Mouse (Mus musculus): ENCODE data around the gene Cyp2j13. TPM values are rescaled to one million over a fixed set of nuclear protein-coding genes. Genes with fewer than 3 reads are reported as not detected.
"Not testable (repeated sequence)": the region's sequence is repeated elsewhere in the genome, so short reads cannot be mapped to it uniquely, and the experiment has no call there.

Gene Cyp2j13
- not detected in 2 replicates for polyA plus RNA-seq (2012; rRNA removed)

DNA sequence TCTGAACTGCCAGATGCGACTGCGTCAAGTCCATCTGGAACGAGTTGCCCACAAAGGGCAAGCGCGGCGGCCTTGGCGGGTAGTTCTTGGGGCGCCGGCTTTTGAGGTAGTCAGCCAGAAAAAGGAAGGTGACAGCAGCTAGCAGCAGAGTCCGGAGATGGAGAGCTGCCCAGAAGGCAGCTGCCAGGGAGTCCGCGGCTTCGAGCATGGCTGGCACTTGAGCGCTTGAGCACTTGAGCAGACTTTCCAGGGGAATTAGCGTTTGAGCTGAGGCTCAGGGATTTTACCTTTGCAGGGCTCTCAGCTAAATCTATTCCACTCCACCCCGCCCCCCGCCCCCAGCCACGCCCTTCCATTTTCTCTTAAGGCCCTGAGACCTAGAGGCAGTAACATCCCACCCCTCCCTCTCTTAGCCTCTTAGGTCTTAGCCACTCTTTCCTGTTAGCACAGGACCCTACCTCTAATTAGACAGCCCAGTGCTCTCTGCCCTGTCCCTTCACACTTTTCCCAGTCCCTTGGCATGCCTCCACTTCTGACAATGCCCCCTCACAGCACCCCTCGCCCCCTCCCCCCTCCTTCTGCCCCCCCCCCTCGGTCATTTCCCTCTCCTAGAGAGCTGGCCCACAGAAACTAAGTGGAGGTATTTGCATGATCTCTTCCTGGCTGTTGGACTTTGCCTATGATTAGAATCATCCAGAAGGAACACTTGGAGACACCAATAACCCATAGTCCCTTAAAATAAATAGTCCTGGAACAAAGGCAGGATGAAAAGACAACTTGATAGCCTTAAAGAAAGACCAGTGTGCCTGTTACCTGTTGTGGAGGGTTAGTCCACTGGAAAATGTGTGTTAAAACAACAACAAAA is at the start of gene Cyp2j13:
Cyp2j13 (minus strand) TSS at position 286 of the 865 bp plus-strand sequence.
- no peak for DNase-seq (ENCODE audit: low spot score)

DNA sequence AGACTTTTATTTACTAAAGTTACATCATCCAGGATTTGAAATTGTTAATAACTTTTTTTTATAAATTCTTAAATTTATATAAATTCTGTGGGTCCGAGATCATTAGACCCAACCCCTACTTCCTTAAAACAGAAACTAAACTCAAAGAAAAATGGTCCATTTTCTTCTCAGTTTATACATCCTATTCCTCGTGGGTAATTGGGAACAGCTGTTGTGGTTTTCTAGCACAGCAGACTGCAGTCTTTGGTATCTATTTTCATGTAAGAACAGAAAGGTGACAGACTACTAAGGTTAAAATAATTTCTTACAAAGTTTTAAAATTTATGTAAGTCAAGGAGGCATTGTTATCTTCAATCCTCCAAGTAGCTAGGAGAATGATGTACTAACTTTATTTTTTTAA is 19.5 kb upstream of the Cyp2j13 start:
- DNase-seq (ENCODE audit: low spot score), result no peak

DNA sequence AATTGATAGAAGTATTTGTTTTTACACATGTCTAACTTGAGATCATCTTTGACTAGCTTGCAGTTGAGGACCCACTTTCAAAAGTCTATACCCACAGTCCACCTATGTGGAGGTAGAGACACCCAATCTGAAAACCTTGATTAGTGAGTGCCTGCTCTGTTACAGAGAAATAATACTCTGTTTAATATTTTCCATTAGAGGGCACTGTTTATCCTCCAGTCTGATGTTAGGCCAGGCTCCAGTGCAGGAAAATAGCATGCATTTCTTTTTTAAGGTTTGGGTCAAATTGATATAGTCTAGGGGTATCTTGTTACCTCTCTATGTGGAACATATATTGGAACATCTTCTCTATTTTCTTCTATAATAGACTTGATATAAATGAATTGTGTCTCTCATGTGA is 14.5 kb upstream of the Cyp2j13 start:
- DNase-seq (ENCODE audit: low spot score), result no peak

DNA sequence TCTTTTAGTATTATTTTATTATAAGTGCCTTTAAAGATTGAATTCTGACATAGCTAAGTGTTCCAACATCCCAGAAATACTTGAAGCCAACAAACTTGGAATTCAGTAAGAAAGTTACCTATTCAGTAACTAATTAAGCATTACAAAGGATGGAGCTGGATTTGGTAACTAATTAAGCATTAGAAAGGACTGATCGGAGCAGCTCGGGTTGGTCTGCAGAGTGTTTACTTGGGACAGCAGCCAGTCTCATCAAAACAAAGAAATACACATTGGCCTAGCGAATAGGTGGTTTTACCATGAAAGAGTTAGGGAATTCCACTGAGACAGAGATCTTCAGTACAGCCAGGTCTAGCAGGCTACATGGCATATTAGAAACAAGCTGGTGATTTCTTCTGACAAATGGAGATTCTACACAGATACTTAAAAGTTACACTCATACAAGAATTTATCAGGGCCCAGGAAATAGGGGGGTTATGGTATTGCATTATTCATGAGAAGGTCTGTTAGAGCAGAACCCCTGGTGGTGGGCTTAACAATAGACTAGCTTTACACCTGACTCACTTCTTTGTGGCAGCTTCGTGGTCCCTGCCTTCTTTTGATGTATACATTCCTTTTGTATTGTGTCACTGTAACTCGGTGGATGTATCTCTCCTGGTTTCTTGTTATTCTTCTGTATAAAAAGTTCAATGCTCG is 12.2 kb upstream of the Cyp2j13 start:
- DNase-seq (ENCODE audit: low spot score), result not testable (repeated sequence)

DNA sequence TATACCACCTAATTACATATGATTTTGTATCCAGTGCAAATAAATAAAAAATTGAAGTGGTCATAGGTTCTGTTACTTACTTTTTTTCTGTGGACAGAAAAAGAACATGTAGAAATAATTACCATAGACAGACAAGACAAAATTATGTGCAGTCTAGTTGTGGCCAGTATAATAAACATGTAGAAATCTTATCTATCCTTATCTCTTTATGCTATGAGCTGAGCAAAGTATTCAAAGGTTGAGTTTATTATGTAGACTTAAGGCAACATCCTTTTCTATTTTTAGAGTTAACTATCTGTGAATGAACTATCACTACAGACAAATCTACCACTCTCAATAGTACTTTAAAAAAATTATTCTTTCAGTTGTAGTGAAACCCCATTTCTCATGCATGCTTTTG is 962 bp upstream of the Cyp2j13 start:
- DNase-seq (ENCODE audit: low spot score), result no peak

DNA sequence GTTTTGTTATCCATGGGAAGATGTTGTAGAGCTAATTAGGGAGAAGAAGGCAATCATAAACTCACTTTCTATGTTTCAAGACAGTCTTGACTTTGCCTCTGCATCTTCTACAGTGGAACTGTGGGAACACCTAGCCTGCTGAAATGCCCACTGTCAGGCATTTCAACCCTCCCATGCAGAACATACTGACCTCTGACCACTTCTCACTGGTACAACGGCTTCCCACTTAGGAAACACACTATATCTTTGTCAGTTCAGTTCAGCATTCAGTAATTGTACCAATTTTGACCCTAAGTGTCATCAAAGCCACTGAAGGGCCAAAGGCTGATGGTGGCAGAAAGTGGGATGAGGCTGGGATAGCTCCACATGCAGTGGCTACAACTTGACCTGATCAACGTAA is 15.3 kb downstream of the Cyp2j13 start:
- no peak for DNase-seq (ENCODE audit: low spot score)

DNA sequence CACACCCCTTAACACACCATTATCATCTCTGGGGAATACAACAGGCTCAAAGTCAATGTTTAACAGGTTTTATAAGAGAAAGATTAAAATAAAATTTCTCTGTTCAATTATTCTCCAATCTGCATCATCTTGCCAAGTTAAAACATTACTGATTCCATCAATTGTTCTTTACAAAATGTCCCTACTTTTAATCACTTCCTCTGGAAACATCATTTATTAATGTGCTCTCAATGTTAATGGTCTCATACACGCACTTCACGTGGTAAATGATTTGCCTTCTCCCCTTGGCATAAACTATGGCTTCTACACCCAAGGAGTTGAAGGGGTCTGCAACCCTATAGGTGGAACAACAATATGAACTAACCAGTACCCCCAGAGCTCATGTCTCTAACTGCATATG is 17.2 kb downstream of the Cyp2j13 start:
- DNase-seq (ENCODE audit: low spot score), result no peak

DNA sequence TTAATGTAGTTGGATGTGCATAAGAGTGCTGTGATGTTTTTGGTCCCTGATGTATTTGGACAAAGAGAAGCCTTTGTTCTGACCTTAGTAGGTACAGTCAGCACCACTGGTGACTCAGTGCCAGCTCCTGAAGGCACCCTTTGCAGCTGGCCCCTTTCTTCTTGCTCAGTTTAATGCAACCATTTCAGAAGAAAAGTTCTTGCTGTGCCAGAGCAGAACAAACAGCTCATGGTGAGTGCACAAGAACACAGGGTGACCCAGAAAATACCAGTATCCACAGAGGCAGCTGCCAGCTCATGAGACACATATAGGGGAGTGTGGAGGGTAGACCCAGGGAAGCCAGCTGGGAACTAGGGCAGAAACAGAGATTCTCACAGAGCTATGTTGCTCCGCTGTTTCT is 48.9 kb downstream of the Cyp2j13 start:
- no peak for DNase-seq (ENCODE audit: low spot score)

DNA sequence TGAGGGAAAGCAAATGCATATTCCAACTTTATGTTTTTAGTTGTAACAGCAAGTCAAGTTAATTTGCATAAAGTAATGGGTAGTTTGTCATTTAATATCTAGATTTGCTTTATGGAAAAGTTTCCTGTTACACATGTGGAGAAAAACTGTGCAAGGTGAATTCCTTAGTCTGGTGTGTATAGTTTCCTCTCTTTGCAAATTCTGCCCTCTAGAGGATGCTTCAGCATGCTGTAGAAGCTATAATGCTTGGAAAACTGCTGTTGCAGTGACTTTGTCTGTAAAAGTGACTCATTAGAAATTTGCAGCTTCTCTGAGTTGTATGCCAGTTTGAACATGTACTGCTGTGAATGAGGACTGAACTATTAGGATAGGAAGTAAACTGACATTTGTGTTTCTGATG is 54.5 kb downstream of the Cyp2j13 start:
- DNase-seq (ENCODE audit: low spot score), result no peak

DNA sequence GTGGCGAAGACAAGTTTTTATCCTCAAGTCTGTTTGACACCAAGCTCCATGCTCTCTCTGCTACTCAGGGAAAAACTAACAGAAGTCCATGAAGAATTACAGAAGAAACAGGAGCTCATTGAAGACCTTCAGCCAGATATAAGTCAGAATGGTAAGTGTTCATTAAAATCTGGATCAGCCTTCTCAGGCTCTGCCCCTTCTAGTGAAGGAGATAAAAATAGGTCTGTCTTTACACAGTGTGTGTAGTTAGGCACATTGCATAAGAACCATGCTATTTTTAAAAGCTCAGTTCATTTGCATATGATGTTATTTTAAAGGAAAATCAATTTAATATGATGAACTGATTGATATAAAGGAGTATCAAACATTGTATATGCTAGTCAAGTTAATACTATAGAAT is 60.5 kb downstream of the Cyp2j13 start:
- no peak for DNase-seq (ENCODE audit: low spot score)

DNA sequence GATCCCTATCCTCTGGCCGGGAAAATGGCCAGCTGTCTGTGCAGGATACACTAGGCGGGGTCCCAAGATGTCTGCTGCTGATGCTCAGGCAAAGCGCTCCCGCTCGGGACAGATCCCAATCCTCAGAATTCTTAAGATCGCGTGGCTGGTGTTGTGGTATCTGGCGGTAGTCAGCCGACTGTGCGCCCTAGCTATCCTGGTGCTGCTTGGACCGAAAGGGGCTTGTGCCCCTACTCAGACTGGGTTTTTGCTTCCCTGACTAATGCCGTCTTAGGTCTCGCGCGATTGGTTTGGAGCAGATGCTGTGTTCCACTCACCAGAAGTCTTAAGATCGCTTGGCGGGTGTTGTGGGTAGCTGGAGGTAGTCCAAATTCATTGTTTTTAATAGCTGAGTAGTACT is 95.1 kb downstream of the Cyp2j13 start:
- not testable (repeated sequence) for DNase-seq (ENCODE audit: low spot score)

Other genes starting within 250 kb of the Cyp2j13 start
- gene Hook1, start 110.3 kb downstream of the Cyp2j13 start, polyA plus RNA-seq (2012; rRNA removed), result 6.3 and 8.3 TPM in 2 replicates
- not detected in 2 replicates for gene Cyp2j12, start 63.6 kb upstream of the Cyp2j13 start, polyA plus RNA-seq (2012; rRNA removed)
- gene Cyp2j7, start 159.1 kb upstream of the Cyp2j13 start, polyA plus RNA-seq (2012; rRNA removed), result not detected in 2 replicates

Measured in urinary bladder, adult 2 months (tissue).